Mouse (Mus musculus) heart, adult 2 months (tissue): ENCODE data around the gene Dusp23.

ENCODE experiments used
- CTCF ChIP-seq: fragments of 200-600 bp; IDR thresholded peaks from 2 replicates; pipeline ENCODE4 v1.8.1; 2022; ENCODE audit warnings: antibody characterized with exemption, mild to moderate bottlenecking, moderate library complexity
- EP300 ChIP-seq: fragments of 200-500 bp; IDR thresholded peaks from 2 replicates; pipeline ENCODE4 v1.6.1; 2011; ENCODE audit warnings: low read depth, low read length, control low read depth; ENCODE audit not compliant: insufficient read depth
- POLR2A ChIP-seq: fragments of 200-500 bp; IDR thresholded peaks from 2 replicates; pipeline ENCODE4 v1.6.1; 2011; ENCODE audit warnings: mild to moderate bottlenecking, low read depth, low read length, control low read depth; ENCODE audit not compliant: insufficient read depth

- TF ChIP-seq POLR2A (no peak), CTCF (no peak), EP300 (no peak)
Measured at GRCm38 (mm10) chr1:172611304-172611703, 21.5 kb downstream of the Dusp23 start.
